Mouse (Mus musculus): Measurements from ENCODE around the gene Olfr165. TPM values are rescaled to one million over a fixed set of nuclear protein-coding genes. Genes with fewer than 3 reads are reported as not detected.

Olfr165 gene
- not detected for total RNA-seq (2023)

GRCm38 (mm10) chr16:19423034-19423433 is at the start of gene Olfr165:
Olfr165 (minus strand) TSS chr16:19423134.

Other genes starting within 250 kb of the Olfr165 start
- gene Olfr164, start 109.1 kb downstream of the Olfr165 start, total RNA-seq (2023) = not detected
- not detected for gene Olfr166, start 60.6 kb upstream of the Olfr165 start, total RNA-seq (2023)
- gene Olfr167, start 99.1 kb upstream of the Olfr165 start, total RNA-seq (2023) = not detected
- not detected for gene Olfr168, start 112.4 kb upstream of the Olfr165 start, total RNA-seq (2023)
- gene Olfr169, start 148.7 kb upstream of the Olfr165 start, total RNA-seq (2023) = not detected
- gene Olfr170, start 188.7 kb upstream of the Olfr165 start, total RNA-seq (2023) = not detected
- not detected for gene Olfr171, start 206.8 kb upstream of the Olfr165 start, total RNA-seq (2023)